Mouse (Mus musculus) forebrain, postnatal 0 days (tissue): ENCODE measurements around the gene Fam207a. TPM values are rescaled to one million over a fixed set of nuclear protein-coding genes. Genes with fewer than 3 reads are reported as not detected.

Experiments
- ATAC-seq: fragments of 200-750 bp; cut with Nextera tagmentation; 2 replicates; pipeline ENCODE4 v1.8.0; 2017; ENCODE audit warnings: mild to moderate bottlenecking, moderate library complexity
- DNase-seq: peaks from one replicate; pipeline ENCODE4 v3.0.0-alpha.2; 2015
- H3K27ac ChIP-seq: fragments of 300-500 bp; sonication (generic); 2 replicates; pipeline ENCODE4 v1.5.1; 2014; ENCODE audit warnings: low read depth, mild to moderate bottlenecking, antibody characterized with exemption, low read length, moderate library complexity, mixed read lengths
- H3K27me3 ChIP-seq: fragments of 300-500 bp; sonication (generic); 2 replicates; pipeline ENCODE4 v1.6.1; 2014; ENCODE audit warnings: mild to moderate bottlenecking, low read length, mixed read lengths; ENCODE audit not compliant: insufficient read depth
- H3K36me3 ChIP-seq: fragments of 300-500 bp; sonication (generic); 2 replicates; pipeline ENCODE4 v1.6.1; 2014; ENCODE audit warnings: mild to moderate bottlenecking, moderate library complexity; ENCODE audit not compliant: insufficient read depth
- H3K4me1 ChIP-seq: fragments of 300-500 bp; sonication (generic); 2 replicates; pipeline ENCODE4 v1.6.1; 2014; ENCODE audit warnings: antibody characterized with exemption; ENCODE audit not compliant: insufficient read depth
- H3K4me2 ChIP-seq: fragments of 300-500 bp; sonication (generic); 2 replicates; pipeline ENCODE4 v1.6.1; 2014; ENCODE audit warnings: low read depth, mild to moderate bottlenecking, moderate library complexity
- H3K4me3 ChIP-seq: fragments of 300-500 bp; sonication (generic); 2 replicates; pipeline ENCODE4 v1.5.1; 2014; ENCODE audit warnings: low read depth, low read length, mixed read lengths
- H3K9ac ChIP-seq: fragments of 300-500 bp; sonication (generic); 2 replicates; pipeline ENCODE4 v1.6.1; 2014; ENCODE audit warnings: mild to moderate bottlenecking
- H3K9me3 ChIP-seq: fragments of 300-500 bp; sonication (generic); 2 replicates; pipeline ENCODE4 v1.6.1; 2016; ENCODE audit warnings: low read length
- CTCF ChIP-seq: sonication (generic); IDR thresholded peaks from 2 replicates; pipeline ENCODE4 v1.5.1; 2016; ENCODE audit warnings: antibody characterized with exemption, control low read depth, low read depth
- WGBS: fragments of 180-500 bp; shearing (Covaris S2); extraction: QIAGEN DNeasy Blood & Tissue Kit; methylation state at CpG from one replicate; pipeline ENCODE4 v1.1.7; 2014; 5-methylcytosine and 5-hydroxymethylcytosine counted together
- polyA plus RNA-seq: library from polyadenylated mRNA; unstranded; fragments of >200 nt; fragmentation: Nextera tagmentation; extraction: Ambion mirVana; gene quantifications from 2 replicates; pipeline ENCODE4 v1.2.1, GENCODE M21; 2015
- total RNA-seq: library from RNA; depleted of rRNA; stranded (reverse); fragments of >200 nt; gene quantifications from 2 replicates; pipeline ENCODE4 v1.2.3, GENCODE M21; 2014; rRNA removed

Fam207a gene
- total and polyA plus RNA-seq, 2 experiments from 2014 or later, result 34.9 to 42.2 TPM

- ATAC-seq (no peak), DNase-seq (no peak)
- H3K9me3 ChIP-seq, result 0 out of 2 replicates have a peak, but pooled peaks cover 4% of the 10 kb centered on the region
- no peak for TF ChIP-seq CTCF
- H3K27ac ChIP-seq, result no peak overlapping the region
- 23% methylated on average over 2 of the region's 2 CpGs for WGBS
- H3K9ac ChIP-seq, result no peak overlapping the region
- H3K27me3 ChIP-seq, result no peaks in the 10 kb centered on the region
- no peaks in the 10 kb centered on the region for H3K4me1 ChIP-seq
- H3K4me3 ChIP-seq, result no peak overlapping the region
- H3K36me3 ChIP-seq, result no peaks in the 10 kb centered on the region
- no peak overlapping the region for H3K4me2 ChIP-seq
These were observed 67.8 kb downstream of the Fam207a start for GRCm38 (mm10) chr10:77447755-77448154.

DNA sequence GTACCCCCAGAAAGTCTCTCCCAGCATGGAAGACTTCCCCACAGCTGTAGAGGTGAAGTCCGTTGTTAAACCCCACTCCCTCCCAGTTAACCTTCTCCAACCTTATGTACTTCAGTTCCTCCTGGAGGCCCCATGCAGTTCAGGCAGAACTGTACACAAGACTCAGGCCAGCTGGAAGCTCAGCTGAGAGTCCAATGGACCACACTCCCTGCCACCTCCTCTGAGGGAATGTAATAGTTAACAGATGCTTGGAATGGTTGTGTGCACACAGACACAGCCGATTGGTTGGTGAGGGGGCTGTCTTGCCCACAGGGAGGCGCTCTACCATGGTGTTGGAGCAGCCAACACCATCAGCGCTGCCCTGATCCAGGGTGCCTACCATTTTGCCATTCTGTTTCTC, 73.3 kb downstream of the Fam207a start:
- 85% methylated on average over 4 of the region's 4 CpGs for WGBS
- ATAC-seq, result no peak

GRCm38 (mm10) chr10:77441812-77442211, 73.8 kb downstream of the Fam207a start:
- H3K9ac ChIP-seq, result no peak overlapping the region
- H3K4me3 ChIP-seq, result no peak overlapping the region
- no peaks in the 10 kb centered on the region for H3K36me3 ChIP-seq
- no peak overlapping the region for H3K27ac ChIP-seq
- H3K27me3 ChIP-seq, result no peaks in the 10 kb centered on the region
- no peak for DNase-seq
- H3K9me3 ChIP-seq, result 0 out of 2 replicates have a peak, but pooled peaks cover 4% of the 10 kb centered on the region
- no peak for ATAC-seq
- H3K4me1 ChIP-seq, result no peaks in the 10 kb centered on the region
- TF ChIP-seq CTCF, result no peak
- WGBS, result 84% methylated on average over 3 of the region's 3 CpGs
- no peak overlapping the region for H3K4me2 ChIP-seq

More for the DNA sequence above, 73.3 kb downstream of the Fam207a start:
- Histone ChIP-seq H3K27ac (no peak overlapping the region), H3K36me3 (no peaks in the 10 kb centered on the region), H3K27me3 (no peaks in the 10 kb centered on the region), H3K4me2 (no peak overlapping the region), H3K4me3 (no peak overlapping the region), H3K9ac (no peak overlapping the region), H3K4me1 (no peaks in the 10 kb centered on the region), H3K9me3 (0 out of 2 replicates have a peak, but pooled peaks cover 4% of the 10 kb centered on the region)
- no peak for DNase-seq
- no peak for TF ChIP-seq CTCF

- Histone ChIP-seq H3K9ac (no peak overlapping the region), H3K27ac (no peak overlapping the region), H3K4me2 (no peak overlapping the region), H3K4me3 (no peak overlapping the region), H3K36me3 (no peaks in the 10 kb centered on the region), H3K9me3 (0 out of 2 replicates have a peak, but pooled peaks cover 4% of the 10 kb centered on the region), H3K4me1 (no peaks in the 10 kb centered on the region), H3K27me3 (no peaks in the 10 kb centered on the region)
- ATAC-seq (no peak), DNase-seq (no peak)
- 67% methylated on average over 19 of the region's 19 CpGs for WGBS
- TF ChIP-seq CTCF, result no peak
These were observed 74.5 kb downstream of the Fam207a start for GRCm38 (mm10) chr10:77440841-77441755.

GRCm38 (mm10) chr10:77440286-77440685, 75.3 kb downstream of the Fam207a start:
- DNase-seq (no peak), ATAC-seq (no peak)
- no peaks in the 10 kb centered on the region for H3K27me3 ChIP-seq
- TF ChIP-seq CTCF, result no peak
- H3K36me3 ChIP-seq, result no peaks in the 10 kb centered on the region
- H3K27ac ChIP-seq, result no peak overlapping the region
- H3K9me3 ChIP-seq, result 0 out of 2 replicates have a peak, but pooled peaks cover 3% of the 10 kb centered on the region
- H3K9ac ChIP-seq, result no peak overlapping the region
- WGBS, result 61% methylated on average over 6 of the region's 6 CpGs
- no peak overlapping the region for H3K4me3 ChIP-seq
- H3K4me2 ChIP-seq, result no peak overlapping the region
- no peaks in the 10 kb centered on the region for H3K4me1 ChIP-seq

- TF ChIP-seq CTCF, result no peak
- no peak for ATAC-seq
- DNase-seq, result no peak
- no peak overlapping the region for H3K4me2 ChIP-seq
- no peaks in the 10 kb centered on the region for H3K36me3 ChIP-seq
- H3K9ac ChIP-seq, result no peak overlapping the region
- H3K4me1 ChIP-seq, result peaks cover 9% of the 10 kb centered on the region; the same call in 1 of the 2 replicates
- no peak overlapping the region for H3K4me3 ChIP-seq
- H3K27me3 ChIP-seq, result no peaks in the 10 kb centered on the region
- H3K9me3 ChIP-seq, result no peaks in the 10 kb centered on the region
- no peak overlapping the region for H3K27ac ChIP-seq
- WGBS, result 65% methylated on average over 3 of the region's 3 CpGs
These were observed 76.6 kb downstream of the Fam207a start for GRCm38 (mm10) chr10:77439026-77439425.

- 60% methylated on average over 1 of the region's 1 CpGs for WGBS
- Histone ChIP-seq H3K36me3 (no peaks in the 10 kb centered on the region), H3K4me2 (no peak overlapping the region), H3K27ac (no peak overlapping the region), H3K4me1 (peaks cover 9% of the 10 kb centered on the region; the same call in 1 of the 2 replicates), H3K27me3 (no peaks in the 10 kb centered on the region), H3K9me3 (no peaks in the 10 kb centered on the region), H3K9ac (no peak overlapping the region), H3K4me3 (no peak overlapping the region)
- no peak for TF ChIP-seq CTCF
- ATAC-seq (no peak), DNase-seq (no peak)
These were observed 77.6 kb downstream of the Fam207a start for GRCm38 (mm10) chr10:77438021-77438420.

Other genes with a start within 250 kb of the Fam207a start
- 39.4 and 40.2 TPM in 2 replicates for gene Adarb1, start 97.5 kb downstream of the Fam207a start, total RNA-seq
- gene Adarb1, start 97.5 kb downstream of the Fam207a start, polyA plus RNA-seq, result 12.4 and 12.5 TPM in 2 replicates
- gene Itgb2, start 14.5 kb upstream of the Fam207a start, total RNA-seq, result 0.77 and 1.1 TPM in 2 replicates
- gene Itgb2, start 14.5 kb upstream of the Fam207a start, polyA plus RNA-seq, result 0.86 and 1.2 TPM in 2 replicates
- 69.6 and 98.3 TPM in 2 replicates for gene Pttg1ip, start 65.9 kb upstream of the Fam207a start, total RNA-seq
- gene Pttg1ip, start 65.9 kb upstream of the Fam207a start, polyA plus RNA-seq, result 67.1 and 74.2 TPM in 2 replicates
- 270 and 305 TPM in 2 replicates for gene Sumo3, start 90.3 kb upstream of the Fam207a start, total RNA-seq
- gene Sumo3, start 90.3 kb upstream of the Fam207a start, polyA plus RNA-seq, result 381 and 398 TPM in 2 replicates
- not detected in 2 replicates for gene Gm49325, start 90.4 kb upstream of the Fam207a start, total RNA-seq
- 27.7 and 33.6 TPM in 2 replicates for gene Gm49325, start 90.4 kb upstream of the Fam207a start, polyA plus RNA-seq
- 41.7 and 45.3 TPM in 2 replicates for gene Ube2g2, start 106.5 kb upstream of the Fam207a start, total RNA-seq
- gene Ube2g2, start 106.5 kb upstream of the Fam207a start, polyA plus RNA-seq, result 74.9 and 80.3 TPM in 2 replicates
- 0.14 TPM in 1 of 2 replicates, not detected in the other for gene Tspear, start 170.8 kb upstream of the Fam207a start, total RNA-seq
- gene Tspear, start 170.8 kb upstream of the Fam207a start, polyA plus RNA-seq, result 0.42 and 0.99 TPM in 2 replicates
- not detected in 2 replicates for gene Gm19402, start 175.0 kb upstream of the Fam207a start, total RNA-seq
- gene Gm19402, start 175.0 kb upstream of the Fam207a start, polyA plus RNA-seq, result not detected in 2 replicates
- gene Gm9508, start 181.4 kb upstream of the Fam207a start, total RNA-seq, result not detected in 2 replicates
- not detected in 2 replicates for gene Gm9508, start 181.4 kb upstream of the Fam207a start, polyA plus RNA-seq
- gene Gm10272, start 190.8 kb upstream of the Fam207a start, total RNA-seq, result not detected in 2 replicates
- not detected in 2 replicates for gene Gm10272, start 190.8 kb upstream of the Fam207a start, polyA plus RNA-seq
- not detected in 2 replicates for gene Gm10024, start 195.7 kb upstream of the Fam207a start, total RNA-seq
- gene Gm10024, start 195.7 kb upstream of the Fam207a start, polyA plus RNA-seq, result not detected in 2 replicates
- not detected in 2 replicates for gene Gm10142, start 200.0 kb upstream of the Fam207a start, total RNA-seq
- gene Gm10142, start 200.0 kb upstream of the Fam207a start, polyA plus RNA-seq, result not detected in 2 replicates
- gene Krtap12-1, start 204.8 kb upstream of the Fam207a start, total RNA-seq, result not detected in 2 replicates
- gene Krtap12-1, start 204.8 kb upstream of the Fam207a start, polyA plus RNA-seq, result not detected in 2 replicates
- gene Gm10100, start 210.7 kb upstream of the Fam207a start, total RNA-seq, result not detected in 2 replicates
- gene Gm10100, start 210.7 kb upstream of the Fam207a start, polyA plus RNA-seq, result not detected in 2 replicates
- gene Gm18596, start 226.9 kb upstream of the Fam207a start, total RNA-seq, result not detected in 2 replicates
- gene Gm18596, start 226.9 kb upstream of the Fam207a start, polyA plus RNA-seq, result not detected in 2 replicates
- gene Gm9736, start 235.6 kb upstream of the Fam207a start, total RNA-seq, result not detected in 2 replicates
- not detected in 2 replicates for gene Gm9736, start 235.6 kb upstream of the Fam207a start, polyA plus RNA-seq
- gene Gm3233, start 243.9 kb upstream of the Fam207a start, total RNA-seq, result not detected in 2 replicates
- not detected in 2 replicates for gene Gm3233, start 243.9 kb upstream of the Fam207a start, polyA plus RNA-seq